Mouse (Mus musculus) MEL (cell line): ENCODE measurements at regions not wholly inside any gene's neighbourhood (a gene's known extent, or its start where the extent isn't known, plus 50 kb on each side); places are given as distances from the start of the nearest gene placed in this dataset.

Experiments
- DNase-seq: peaks from one replicate; pipeline ENCODE4 v3.0.0; 2011; ENCODE audit warnings: low read depth, low spot score
- H3K27ac ChIP-seq: 2 replicates; pipeline ENCODE4 v1.5.1; 2012; ENCODE audit warnings: low read depth, mild to moderate bottlenecking, control low read depth, low read length, moderate library complexity; ENCODE audit not compliant: control insufficient read depth
- H3K27me3 ChIP-seq, 2 experiments: fragments of 150-350 bp in 1 of 2; sonication (generic) in 1 of 2; 2 replicates each; pipeline ENCODE4 v1.6.1; 2012; ENCODE audit warnings: low read length in 2 of 2, mild to moderate bottlenecking in 2 of 2, improper control_type of control experiment in 1 of 2, moderate library complexity in 1 of 2; ENCODE audit not compliant: insufficient read depth in 2 of 2, control insufficient read depth in 1 of 2
- H3K36me3 ChIP-seq, 2 experiments: 2 replicates each; pipeline ENCODE4 v1.6.1; 2012 to 2014; ENCODE audit warnings: low read length in 2 of 2, improper control_type of control experiment in 1 of 2, inconsistent platforms in 1 of 2, mild to moderate bottlenecking in 1 of 2; ENCODE audit not compliant: insufficient read depth in 2 of 2, control insufficient read depth in 1 of 2
- H3K4me1 ChIP-seq, 2 experiments: fragments of 150-350 bp in 1 of 2; sonication (generic) in 1 of 2; 2 replicates each; pipeline ENCODE4 v1.6.1; 2012; ENCODE audit warnings: low read length in 2 of 2, improper control_type of control experiment in 1 of 2, mild to moderate bottlenecking in 1 of 2; ENCODE audit not compliant: insufficient read depth in 2 of 2, control insufficient read depth in 1 of 2
- H3K4me3 ChIP-seq, 2 experiments: fragments of 150-350 bp in 1 of 2; sonication (generic) in 1 of 2; 2 replicates each; pipeline ENCODE4 v1.5.1; 2012; ENCODE audit warnings: low read depth in 2 of 2, low read length in 2 of 2, mild to moderate bottlenecking in 2 of 2, moderate library complexity in 2 of 2, control low read depth in 1 of 2, improper control_type of control experiment in 1 of 2; ENCODE audit not compliant: control insufficient read depth in 1 of 2, insufficient read depth in 1 of 2
- H3K79me2 ChIP-seq: 2 replicates; pipeline ENCODE4 v1.6.1; 2012; ENCODE audit warnings: mild to moderate bottlenecking, low read length, moderate library complexity; ENCODE audit not compliant: control insufficient read depth, poor library complexity, insufficient read depth
- H3K9ac ChIP-seq: 2 replicates; pipeline ENCODE4 v1.6.1; 2012; ENCODE audit warnings: low read depth, mild to moderate bottlenecking, control low read depth, low read length, moderate library complexity; ENCODE audit not compliant: control insufficient read depth, poor library complexity, severe bottlenecking
- H3K9me3 ChIP-seq: fragments of 150-350 bp; sonication (generic); replicated peaks from 2 replicates; pipeline ENCODE4 v1.6.1; 2012; ENCODE audit warnings: mild to moderate bottlenecking, low read length, improper control_type of control experiment, moderate library complexity; ENCODE audit not compliant: insufficient read depth
- BHLHE40 ChIP-seq: IDR thresholded peaks from 2 replicates; pipeline ENCODE4 v1.6.1; 2012; ENCODE audit warnings: low read depth, mild to moderate bottlenecking, inconsistent platforms, low read length, improper control_type of control experiment, borderline replicate concordance
- CHD1 ChIP-seq: IDR thresholded peaks from 2 replicates; pipeline ENCODE4 v1.6.1; 2012; ENCODE audit warnings: low read depth, mild to moderate bottlenecking, inconsistent platforms, low read length, improper control_type of control experiment
- CHD2 ChIP-seq: IDR thresholded peaks from 2 replicates; pipeline ENCODE4 v1.6.1; 2011; ENCODE audit warnings: low read length, improper control_type of control experiment
- CTCF ChIP-seq, 3 experiments: IDR thresholded peaks in 2 of 3; conservative IDR thresholded peaks in 1 of 3; 2 replicates each; pipeline ENCODE4 v1.5.1; 2011 to 2012; ENCODE audit warnings: low read length in 3 of 3, low read depth in 2 of 3, mild to moderate bottlenecking in 2 of 3, improper control_type of control experiment in 1 of 3, inconsistent platforms in 1 of 3, mixed read lengths in 1 of 3, moderate library complexity in 1 of 3; ENCODE audit not compliant: control insufficient read depth in 1 of 3, insufficient read depth in 1 of 3, poor library complexity in 1 of 3, severe bottlenecking in 1 of 3
- EP300 ChIP-seq, 2 experiments: IDR thresholded peaks; 2 replicates each; pipeline ENCODE4 v1.6.1; 2011; ENCODE audit warnings: improper control_type of control experiment in 2 of 2, low read length in 2 of 2, low read depth in 1 of 2, mild to moderate bottlenecking in 1 of 2
- GABPA ChIP-seq: IDR thresholded peaks from 2 replicates; pipeline ENCODE4 v1.6.1; 2012; ENCODE audit warnings: low read depth, mild to moderate bottlenecking, inconsistent platforms, low read length, improper control_type of control experiment, moderate library complexity
- GATA1 ChIP-seq: IDR thresholded peaks from 2 replicates; pipeline ENCODE4 v1.6.1; 2011; ENCODE audit warnings: low read depth, low read length, improper control_type of control experiment
- HCFC1 ChIP-seq: IDR thresholded peaks from 2 replicates; pipeline ENCODE4 v1.6.1; 2012; ENCODE audit warnings: low read depth, mild to moderate bottlenecking, inconsistent platforms, low read length, improper control_type of control experiment, moderate library complexity
- JUND ChIP-seq: IDR thresholded peaks from 2 replicates; pipeline ENCODE4 v1.6.1; 2011; ENCODE audit warnings: low read depth, mild to moderate bottlenecking, improper control_type of control experiment, low read length
- KAT2A ChIP-seq: conservative IDR thresholded peaks from 2 replicates; pipeline ENCODE4 v1.6.1; 2012; ENCODE audit warnings: low read depth, low read length, improper control_type of control experiment, inconsistent platforms
- MAFK ChIP-seq: IDR thresholded peaks from 2 replicates; pipeline ENCODE4 v1.6.1; 2011; ENCODE audit warnings: low read depth, mild to moderate bottlenecking, low read length, improper control_type of control experiment, borderline replicate concordance
- MAX ChIP-seq: IDR thresholded peaks from 2 replicates; pipeline ENCODE4 v1.6.1; 2011; ENCODE audit warnings: low read length, improper control_type of control experiment
- MEF2A ChIP-seq: IDR thresholded peaks from 2 replicates; pipeline ENCODE4 v1.6.1; 2014; ENCODE audit warnings: low read depth, mild to moderate bottlenecking, inconsistent platforms, low read length, improper control_type of control experiment; ENCODE audit not compliant: poor library complexity, insufficient replicate concordance, severe bottlenecking; ENCODE audit errors: extremely low read depth
- MXI1 ChIP-seq: IDR thresholded peaks from 2 replicates; pipeline ENCODE4 v1.6.1; 2011; ENCODE audit warnings: mild to moderate bottlenecking, low read depth, low read length, improper control_type of control experiment
- MYC ChIP-seq: IDR thresholded peaks from 2 replicates; pipeline ENCODE4 v1.6.1; 2011; ENCODE audit warnings: low read depth, mild to moderate bottlenecking, low read length, improper control_type of control experiment, moderate library complexity
- POLR2A ChIP-seq, 2 experiments: IDR thresholded peaks; 2 replicates each; pipeline ENCODE4 v1.6.1; 2011 to 2012; ENCODE audit warnings: low read length in 2 of 2, mild to moderate bottlenecking in 2 of 2, control low read depth in 1 of 2, improper control_type of control experiment in 1 of 2, low read depth in 1 of 2, moderate library complexity in 1 of 2; ENCODE audit not compliant: control insufficient read depth in 1 of 2, insufficient read depth in 1 of 2, poor library complexity in 1 of 2
- RCOR1 ChIP-seq: IDR thresholded peaks from 2 replicates; pipeline ENCODE4 v1.6.1; 2012; ENCODE audit warnings: low read depth, mild to moderate bottlenecking, inconsistent platforms, low read length, improper control_type of control experiment
- ZC3H11A ChIP-seq: IDR thresholded peaks from 2 replicates; pipeline ENCODE4 v1.6.1; 2012; ENCODE audit warnings: low read depth, mild to moderate bottlenecking, inconsistent platforms, low read length, improper control_type of control experiment
- ZMIZ1 ChIP-seq: IDR thresholded peaks from 2 replicates; pipeline ENCODE4 v1.6.1; 2012; ENCODE audit warnings: low read depth, mild to moderate bottlenecking, inconsistent platforms, low read length, improper control_type of control experiment, moderate library complexity

DNA sequence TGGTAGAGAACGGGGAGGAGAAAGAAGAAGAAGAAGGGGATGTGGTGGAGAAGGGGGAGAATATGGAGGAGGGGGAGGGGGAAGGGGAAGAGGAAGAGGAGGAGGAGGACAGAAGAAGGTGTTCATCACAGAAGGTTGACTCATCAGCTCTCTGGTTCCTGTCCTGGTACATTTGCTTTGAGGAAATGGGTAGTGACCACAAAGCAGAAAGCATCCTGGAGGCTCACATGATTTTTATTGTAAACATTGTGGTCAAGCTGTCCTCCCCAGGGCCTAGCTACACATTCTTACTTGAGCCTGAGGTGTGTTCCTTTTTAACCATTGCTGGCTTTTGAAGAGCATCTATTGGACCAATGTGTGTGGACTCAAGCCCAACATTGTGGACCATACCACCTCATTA is 865.8 kb downstream of the Tmem114 start:
- no peaks in the 10 kb centered on the region for H3K36me3 ChIP-seq
- no peak overlapping the region for H3K27ac ChIP-seq
- H3K9me3 ChIP-seq = no peaks in the 10 kb centered on the region
- TF ChIP-seq MXI1 (no peak), JUND (no peak), MAX (no peak), POLR2A (IDR thresholded peaks at IDR 0.05; ENCODE audit: control insufficient read depth in 1 of 2, insufficient read depth in 1 of 2, low read depth in 1 of 2, low read length in 2 of 2, poor library complexity in 1 of 2) (no peak), MAFK (no peak), MEF2A (no peak), GATA1 (no peak), CTCF (IDR thresholded peaks at IDR 0.05 in 2 of 3, conservative IDR thresholded peaks at IDR 0.05 in 1 of 3; ENCODE audit: control insufficient read depth in 1 of 3, insufficient read depth in 1 of 3, low read depth in 2 of 3, low read length in 3 of 3, poor library complexity in 1 of 3, severe bottlenecking in 1 of 3) (no peak), BHLHE40 (no peak), CHD2 (no peak)
- no peaks in the 10 kb centered on the region for H3K79me2 ChIP-seq
- no peak for DNase-seq
- no peaks in the 10 kb centered on the region for H3K27me3 ChIP-seq
- no peak overlapping the region for H3K4me3 ChIP-seq
- H3K4me1 ChIP-seq = no peaks in the 10 kb centered on the region
- H3K9ac ChIP-seq = no peak overlapping the region

DNA sequence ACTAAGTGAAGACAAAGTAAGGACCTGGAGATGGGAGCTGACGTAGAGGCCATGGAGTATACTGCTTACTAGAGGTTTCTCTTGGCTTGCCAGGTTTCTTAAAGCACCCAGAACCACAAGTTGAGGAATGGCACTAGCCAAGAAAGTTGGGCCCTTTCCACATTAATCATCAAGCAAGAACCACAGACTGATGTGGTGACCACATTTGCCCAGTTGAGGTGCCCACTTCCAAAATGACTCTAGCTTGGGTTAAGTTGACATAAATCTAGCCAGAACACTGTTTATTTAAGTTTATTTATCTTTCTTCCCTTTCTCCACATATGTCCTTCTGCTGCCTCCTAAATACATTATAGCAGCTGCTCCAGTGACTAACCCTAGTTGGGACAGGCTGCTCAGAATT is 866.3 kb downstream of the Tmem114 start:
- Histone ChIP-seq H3K79me2 (no peaks in the 10 kb centered on the region), H3K9me3 (no peaks in the 10 kb centered on the region)
- TF ChIP-seq CTCF (IDR thresholded peaks at IDR 0.05 in 2 of 3, conservative IDR thresholded peaks at IDR 0.05 in 1 of 3; ENCODE audit: control insufficient read depth in 1 of 3, insufficient read depth in 1 of 3, low read depth in 2 of 3, low read length in 3 of 3, poor library complexity in 1 of 3, severe bottlenecking in 1 of 3) = no peak
- no peak for TF ChIP-seq MXI1
- TF ChIP-seq MAX = no peak
- no peak for TF ChIP-seq BHLHE40
- TF ChIP-seq JUND = no peak
- TF ChIP-seq EP300 (IDR thresholded peaks at IDR 0.05; ENCODE audit: low read depth in 1 of 2, low read length in 2 of 2) = no peak
- no peak for TF ChIP-seq RCOR1
- TF ChIP-seq, all 39 proteins: peak for 0
- no peak overlapping the region for H3K27ac ChIP-seq
- no peak overlapping the region for H3K4me3 ChIP-seq
- DNase-seq = no peak
- no peaks in the 10 kb centered on the region for H3K36me3 ChIP-seq
- no peaks in the 10 kb centered on the region for H3K27me3 ChIP-seq
- H3K9ac ChIP-seq = no peak overlapping the region
- no peaks in the 10 kb centered on the region for H3K4me1 ChIP-seq

DNA sequence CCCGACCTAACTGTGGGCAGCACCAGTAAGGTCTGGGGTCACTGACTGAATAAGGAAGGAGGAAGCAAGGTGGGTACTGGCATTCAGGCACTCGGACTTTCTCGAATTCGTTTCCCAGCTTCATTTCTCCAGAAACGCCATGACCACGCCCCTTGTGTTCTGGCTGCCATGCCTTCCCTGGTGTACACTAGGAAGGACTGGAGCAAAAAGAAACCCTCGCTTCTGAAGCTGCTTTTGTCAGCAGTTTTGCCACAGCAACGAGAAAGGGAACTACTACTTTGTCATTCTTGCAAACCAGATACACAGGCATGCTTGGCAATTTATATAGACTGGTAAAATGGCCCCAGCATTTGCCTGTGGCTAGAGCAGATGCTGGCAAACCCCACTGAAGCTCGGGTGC is 869.0 kb downstream of the Tmem114 start:
- H3K9me3 ChIP-seq = no peaks in the 10 kb centered on the region
- no peaks in the 10 kb centered on the region for H3K36me3 ChIP-seq
- H3K9ac ChIP-seq = no peak overlapping the region
- no peaks in the 10 kb centered on the region for H3K27me3 ChIP-seq
- no peak overlapping the region for H3K27ac ChIP-seq
- TF ChIP-seq KAT2A (no peak), GABPA (no peak), HCFC1 (no peak), ZMIZ1 (no peak), GATA1 (no peak), CTCF (IDR thresholded peaks at IDR 0.05 in 2 of 3, conservative IDR thresholded peaks at IDR 0.05 in 1 of 3; ENCODE audit: control insufficient read depth in 1 of 3, insufficient read depth in 1 of 3, low read depth in 2 of 3, low read length in 3 of 3, poor library complexity in 1 of 3, severe bottlenecking in 1 of 3) (no peak), MYC (no peak), ZC3H11A (no peak), CHD1 (no peak)
- TF ChIP-seq, all 39 proteins: peak for 0
- Histone ChIP-seq H3K79me2 (no peaks in the 10 kb centered on the region), H3K4me3 (no peak overlapping the region), H3K4me1 (no peaks in the 10 kb centered on the region)
- no peak for DNase-seq
